ENCODE assay signal across 8 mouse cellular contexts in genomic region chr9:106417841-106418625, GRCm38 (mm10). TPM values are rescaled to one million over a fixed set of nuclear protein-coding genes. Genes with fewer than 3 reads are reported as not detected.
DNase-seq lines count a peak whose midpoint lies in the region; ATAC-seq and TF ChIP-seq lines count a peak whose summit lies in the region.

No protein-coding gene starts in this region.

- peak overlapping the region; percentile 56 for H3K4me2 ChIP-seq in liver, postnatal 0 days (ENCODE audit: low read depth, low read length)
- H3K4me2 ChIP-seq in neural tube, embryonic 15.5 days, result peak overlapping the region; percentile 67

- H3K4me3 ChIP-seq in E14TG2a.4 (replicated peaks; ENCODE audit: low read length), result peak overlapping the region; percentile 68
- peak overlapping the region; percentile 42 for H3K4me3 ChIP-seq in layer of hippocampus, adult 2 months
- no peak overlapping the region for H3K4me3 ChIP-seq in liver, postnatal 0 days (ENCODE audit: low read depth, low read length)
- peak overlapping the region; percentile 32 for H3K4me3 ChIP-seq in neural tube, embryonic 15.5 days (replicated peaks)

- H3K27ac ChIP-seq in layer of hippocampus, adult 2 months, result peak overlapping the region; percentile 78
- no peak overlapping the region for H3K27ac ChIP-seq in liver, postnatal 0 days (ENCODE audit: low read depth)
- peak overlapping the region; percentile 60 for H3K27ac ChIP-seq in neural tube, embryonic 15.5 days (replicated peaks)

- no peaks in the 10 kb centered on the region for H3K9me3 ChIP-seq in E14TG2a.4 (ENCODE audit: low read length)
- H3K9me3 ChIP-seq in liver, postnatal 0 days (ENCODE audit: low read length), result no peaks in the 10 kb centered on the region
- H3K9me3 ChIP-seq in neural tube, embryonic 15.5 days (replicated peaks), result no peaks in the 10 kb centered on the region

- no peak for TF ChIP-seq CTCF in E14TG2a.4 (conservative IDR thresholded peaks at IDR 0.05; ENCODE audit: low read length)
- TF ChIP-seq CTCF in layer of hippocampus, adult 2 months (conservative IDR thresholded peaks at IDR 0.05), result peak; percentile 65
- no peak; the same call in 1 of the 2 replicates for TF ChIP-seq CTCF in liver, postnatal 0 days (IDR thresholded peaks at IDR 0.05; ENCODE audit: low read depth)

- peaks cover 17% of the 10 kb centered on the region for H3K27me3 ChIP-seq in E14TG2a.4 (ENCODE audit: insufficient read depth, low read length)
- peaks cover 26% of the 10 kb centered on the region for H3K27me3 ChIP-seq in liver, postnatal 0 days (ENCODE audit: insufficient read depth, low read length)
- H3K27me3 ChIP-seq in neural tube, embryonic 15.5 days (replicated peaks), result no peaks in the 10 kb centered on the region; the same call in 1 of the 2 replicates

- intact Hi-C loops in heart, postnatal 36 days (cut with DNase I), result loop anchor here (1.0 to 2.0 kb wide), 2 partner anchors 31 to 49 kb away; no protein-coding TSS in a partner anchor

- no peak for TF ChIP-seq EP300 in liver, postnatal 0 days (IDR thresholded peaks at IDR 0.05; ENCODE audit: low read depth)

- DNase-seq in cerebellum, adult 18-20 months, result peak; percentile 79 to 83
- peak; percentile 59 for DNase-seq in forelimb bud, embryonic 11.5 days (ENCODE audit: low read depth, low spot score)
- DNase-seq in heart, postnatal 36 days, result peak; percentile 78 to 83
- DNase-seq in layer of hippocampus, adult 2 months (ENCODE audit: low spot score in 2 of 2), result peak; percentile 86 to 92
- DNase-seq in liver, postnatal 0 days, result peak; percentile 70
- peak; percentile 54 for DNase-seq in urinary bladder, adult 2 months (ENCODE audit: low spot score)

- peaks cover 48% of the 10 kb centered on the region for H3K4me1 ChIP-seq in E14TG2a.4 (replicated peaks; ENCODE audit: low read depth, low read length)
- peaks cover 10% of the 10 kb centered on the region for H3K4me1 ChIP-seq in liver, postnatal 0 days (ENCODE audit: insufficient read depth)
- H3K4me1 ChIP-seq in neural tube, embryonic 15.5 days, result peaks cover 36% of the 10 kb centered on the region

- 20% methylated on average over 29 of the region's 29 CpGs for WGBS in liver, postnatal 0 days (ENCODE audit: insufficient replicate concordance)
- WGBS in neural tube, embryonic 15.5 days, result 16% methylated on average over 29 of the region's 29 CpGs

- no peaks in the 10 kb centered on the region for H3K36me3 ChIP-seq in E14TG2a.4 (ENCODE audit: insufficient read depth, low read length)
- H3K36me3 ChIP-seq in liver, postnatal 0 days (replicated peaks; ENCODE audit: insufficient read depth, low read length), result no peaks in the 10 kb centered on the region
- H3K36me3 ChIP-seq in neural tube, embryonic 15.5 days, result no peaks in the 10 kb centered on the region

- H3K9ac ChIP-seq in liver, postnatal 0 days (replicated peaks), result no peak overlapping the region
- peak overlapping the region; percentile 47 for H3K9ac ChIP-seq in neural tube, embryonic 15.5 days (replicated peaks)

- 0 out of 2 replicates have a peak, but pooled peaks have one; percentile 15 for ATAC-seq in liver, postnatal 0 days
- peak; percentile 32 for ATAC-seq in neural tube, embryonic 15.5 days (ENCODE audit: low FRiP score)

RNA-seq across cellular contexts. Expression of gene Rpl29, which starts 11.2 kb away (rescaled TPM):
- 100 to 1,000 TPM; 281 to 289 TPM for total RNA-seq in heart, postnatal 36 days (2021)
- 100 to 1,000 TPM; 260 to 265 TPM for total RNA-seq in layer of hippocampus, adult 2 months (2021)
- 483 and 486 TPM in 2 replicates for polyA plus RNA-seq in liver, postnatal 0 days (2015; fragmentation: Nextera tagmentation; extraction: Ambion mirVana)
- 656 and 712 TPM in 2 replicates for polyA plus RNA-seq in neural tube, embryonic 15.5 days (2015; fragmentation: Nextera tagmentation; extraction: Ambion mirVana)
- polyA plus RNA-seq in urinary bladder, adult 2 months (2012; rRNA removed), result 1,045 and 1,109 TPM in 2 replicates

RNA-seq across cellular contexts. Expression of gene Acy1, which starts 20.1 kb away (rescaled TPM):
- 10 to 100 TPM; 24.9 to 27.0 TPM for total RNA-seq in heart, postnatal 36 days (2021)
- 10 to 100 TPM; 15.5 to 16.1 TPM for total RNA-seq in layer of hippocampus, adult 2 months (2021)
- polyA plus RNA-seq in liver, postnatal 0 days (2015; fragmentation: Nextera tagmentation; extraction: Ambion mirVana), result 30.4 and 38.7 TPM in 2 replicates
- 20.5 and 24.9 TPM in 2 replicates for polyA plus RNA-seq in neural tube, embryonic 15.5 days (2015; fragmentation: Nextera tagmentation; extraction: Ambion mirVana)
- polyA plus RNA-seq in urinary bladder, adult 2 months (2012; rRNA removed), result 7.8 and 10.2 TPM in 2 replicates

RNA-seq across cellular contexts. Expression of gene Abhd14b, which starts 29.2 kb away (rescaled TPM):
- 1 to 10 TPM; 7.2 to 8.3 TPM for total RNA-seq in heart, postnatal 36 days (2021)
- total RNA-seq in layer of hippocampus, adult 2 months (2021), result 10 to 100 TPM; 13.9 to 17.0 TPM
- 41.4 and 47.9 TPM in 2 replicates for polyA plus RNA-seq in liver, postnatal 0 days (2015; fragmentation: Nextera tagmentation; extraction: Ambion mirVana)
- polyA plus RNA-seq in neural tube, embryonic 15.5 days (2015; fragmentation: Nextera tagmentation; extraction: Ambion mirVana), result 10.0 and 13.6 TPM in 2 replicates
- polyA plus RNA-seq in urinary bladder, adult 2 months (2012; rRNA removed), result 69.6 and 84.4 TPM in 2 replicates

RNA-seq across cellular contexts. Expression of gene Abhd14a, which starts 29.4 kb away (rescaled TPM):
- total RNA-seq in heart, postnatal 36 days (2021), result 10 to 100 TPM; 20.9 to 25.1 TPM
- 10 to 100 TPM; 39.0 to 39.4 TPM for total RNA-seq in layer of hippocampus, adult 2 months (2021)
- 15.8 and 16.2 TPM in 2 replicates for polyA plus RNA-seq in liver, postnatal 0 days (2015; fragmentation: Nextera tagmentation; extraction: Ambion mirVana)
- polyA plus RNA-seq in neural tube, embryonic 15.5 days (2015; fragmentation: Nextera tagmentation; extraction: Ambion mirVana), result 73.2 and 77.0 TPM in 2 replicates
- polyA plus RNA-seq in urinary bladder, adult 2 months (2012; rRNA removed), result 44.9 and 46.9 TPM in 2 replicates

RNA-seq across cellular contexts. Expression of gene Pcbp4, which starts 35.1 kb away (rescaled TPM):
- total RNA-seq in heart, postnatal 36 days (2021), result 10 to 100 TPM; 72.8 to 73.4 TPM
- 100 to 1,000 TPM; 187 to 205 TPM for total RNA-seq in layer of hippocampus, adult 2 months (2021)
- 4.9 and 6.1 TPM in 2 replicates for polyA plus RNA-seq in liver, postnatal 0 days (2015; fragmentation: Nextera tagmentation; extraction: Ambion mirVana)
- polyA plus RNA-seq in neural tube, embryonic 15.5 days (2015; fragmentation: Nextera tagmentation; extraction: Ambion mirVana), result 185 and 222 TPM in 2 replicates
- 42.5 and 47.9 TPM in 2 replicates for polyA plus RNA-seq in urinary bladder, adult 2 months (2012; rRNA removed)
